Mouse (Mus musculus) gastrocnemius, postnatal 14 days (tissue): ENCODE data around the gene Gphb5. TPM values are rescaled to one million over a fixed set of nuclear protein-coding genes. Genes with fewer than 3 reads are reported as not detected.

ENCODE experiments used
- total RNA-seq, 2 experiments: library from RNA; stranded (reverse); gene quantifications; 2 replicates each; pipeline ENCODE4 v1.2.3; 2021

Gphb5 gene
- total RNA-seq, 2 experiments from 2014 or later: not detected

Other genes starting within 250 kb of the Gphb5 start
- gene Kcnh5, start 239.4 kb downstream of the Gphb5 start, total RNA-seq: under 1 TPM; 0.04 to 0.08 TPM
- gene Rhoj, start 108.5 kb downstream of the Gphb5 start, total RNA-seq: 10 to 100 TPM; 29.8 to 32.6 TPM
- gene Ppp2r5e, start 179.5 kb upstream of the Gphb5 start, total RNA-seq: 10 to 100 TPM; 24.2 to 26.9 TPM